Mouse (Mus musculus): ENCODE measurements around the gene Vipr1. TPM values are rescaled to one million over a fixed set of nuclear protein-coding genes. Genes with fewer than 3 reads are reported as not detected.

Vipr1 gene
- total and polyA plus RNA-seq, 3 experiments = 0.08 to 0.11 TPM; not detected in 1

- peaks cover 5% of the 10 kb centered on the region for H3K9me3 ChIP-seq (replicated peaks; ENCODE audit: low read length)
- no peaks in the 10 kb centered on the region for H3K36me3 ChIP-seq (replicated peaks in 1 of 2; ENCODE audit: control insufficient read depth in 1 of 2, insufficient read depth in 1 of 2, low read length in 1 of 2)
- H3K79me2 ChIP-seq (replicated peaks; ENCODE audit: control insufficient read depth, extremely low read depth, insufficient read depth, poor library complexity, severe bottlenecking) = no peaks in the 10 kb centered on the region
- H3K9ac ChIP-seq (ENCODE audit: insufficient read depth, low read depth) = no peak overlapping the region
- no peaks in the 10 kb centered on the region; a peak in 1 of 4 replicates for H3K4me1 ChIP-seq (ENCODE audit: control insufficient read depth in 1 of 2, insufficient read depth in 2 of 2)
- DNase-seq (ENCODE audit: extremely low read depth) = no peak
- no peak overlapping the region for H3K4me3 ChIP-seq (replicated peaks in 1 of 3; ENCODE audit: low read depth in 2 of 3, low read length in 2 of 3, poor library complexity in 1 of 3)
- H3K27me3 ChIP-seq (replicated peaks) = no peaks in the 10 kb centered on the region
- H3K27ac ChIP-seq (ENCODE audit: insufficient read depth, low read depth) = no peak overlapping the region
- in situ Hi-C loops (cut with MboI; ENCODE audit: low pct_ligation_motif_present, low pct_unique_long_range_greater_than_20kb, low sequenced_read_pairs) = loop anchor here (5.0 kb wide), 1 partner anchor 118 kb away; no protein-coding TSS in a partner anchor
- dilution Hi-C loops (cut with MboI; ENCODE audit: extremely low pct_ligation_motif_present, extremely low pct_unique_long_range_greater_than_20kb, low sequenced_read_pairs) = no loop called here
- TF ChIP-seq JUND (conservative IDR thresholded peaks at IDR 0.05; ENCODE audit: low read depth, low read length) (no peak), MYC (IDR thresholded peaks at IDR 0.05; ENCODE audit: low read depth, low read length) (no peak), JUN (IDR thresholded peaks at IDR 0.05; ENCODE audit: insufficient read depth, low read depth, low read length) (no peak), MAZ (IDR thresholded peaks at IDR 0.05; ENCODE audit: low read depth, low read length) (no peak), RCOR1 (conservative IDR thresholded peaks at IDR 0.05; ENCODE audit: low read depth, low read length) (no peak), POLR2AphosphoS2 (IDR thresholded peaks at IDR 0.05; ENCODE audit: low read depth, low read length) (no peak), EP300 (IDR thresholded peaks at IDR 0.05; ENCODE audit: low read length) (no peak), KAT2A (IDR thresholded peaks at IDR 0.05; ENCODE audit: insufficient replicate concordance, low read length) (no peak), MAX (IDR thresholded peaks at IDR 0.05; ENCODE audit: low read length) (no peak), CHD1 (IDR thresholded peaks at IDR 0.05; ENCODE audit: low read depth, low read length) (no peak), HCFC1 (IDR thresholded peaks at IDR 0.05; ENCODE audit: low read depth, low read length) (no peak), E2F4 (IDR thresholded peaks at IDR 0.05; ENCODE audit: insufficient replicate concordance, low read depth, low read length) (no peak), CHD2 (IDR thresholded peaks at IDR 0.05; ENCODE audit: low read length) (no peak), SMC3 (IDR thresholded peaks at IDR 0.05; ENCODE audit: low read depth, low read length) (no peak), NRF1 (IDR thresholded peaks at IDR 0.05; ENCODE audit: low read depth, low read length) (no peak), NELFE (IDR thresholded peaks at IDR 0.05; ENCODE audit: low read depth, low read length) (no peak), ZKSCAN1 (IDR thresholded peaks at IDR 0.05; ENCODE audit: borderline replicate concordance, low read depth, low read length) (no peak), UBTF (IDR thresholded peaks at IDR 0.05; ENCODE audit: low read depth, low read length) (no peak), SIN3A (IDR thresholded peaks at IDR 0.05; ENCODE audit: low read length) (no peak)
- H3K4me2 ChIP-seq (ENCODE audit: insufficient read depth, low read depth, poor library complexity, severe bottlenecking) = no peak overlapping the region; the same call in 1 of the 2 replicates
Measured at GRCm38 (mm10) chr9:121600201-121600860, 42.2 kb upstream of the Vipr1 start.

GRCm38 (mm10) chr9:121600861-121601427 is 41.6 kb upstream of the Vipr1 start:
- H3K4me3 ChIP-seq (replicated peaks in 1 of 3; ENCODE audit: low read depth in 2 of 3, low read length in 2 of 3, poor library complexity in 1 of 3) = no peak overlapping the region
- H3K4me1 ChIP-seq (ENCODE audit: control insufficient read depth in 1 of 2, insufficient read depth in 2 of 2) = no peaks in the 10 kb centered on the region; a peak in 1 of 4 replicates
- peaks cover 5% of the 10 kb centered on the region for H3K9me3 ChIP-seq (replicated peaks; ENCODE audit: low read length)
- H3K79me2 ChIP-seq (replicated peaks; ENCODE audit: control insufficient read depth, extremely low read depth, insufficient read depth, poor library complexity, severe bottlenecking) = no peaks in the 10 kb centered on the region
- no peak overlapping the region for H3K27ac ChIP-seq (ENCODE audit: insufficient read depth, low read depth)
- TF ChIP-seq POLR2AphosphoS2 (IDR thresholded peaks at IDR 0.05; ENCODE audit: low read depth, low read length) (no peak), POLR2A (IDR thresholded peaks at IDR 0.05; ENCODE audit: low read depth, low read length) (no peak), SMC3 (IDR thresholded peaks at IDR 0.05; ENCODE audit: low read depth, low read length) (no peak)
- no peaks in the 10 kb centered on the region for H3K27me3 ChIP-seq (replicated peaks)
- in situ Hi-C loops (cut with MboI; ENCODE audit: low pct_ligation_motif_present, low pct_unique_long_range_greater_than_20kb, low sequenced_read_pairs) (loop anchor here (5.0 kb wide), 1 partner anchor 119 kb away; no protein-coding TSS in a partner anchor), dilution Hi-C loops (cut with MboI; ENCODE audit: extremely low pct_ligation_motif_present, extremely low pct_unique_long_range_greater_than_20kb, low sequenced_read_pairs) (no loop called here)
- DNase-seq (ENCODE audit: extremely low read depth) = no peak
- no peak overlapping the region for H3K9ac ChIP-seq (ENCODE audit: insufficient read depth, low read depth)
- H3K4me2 ChIP-seq (ENCODE audit: insufficient read depth, low read depth, poor library complexity, severe bottlenecking) = no peak overlapping the region
- H3K36me3 ChIP-seq (replicated peaks in 1 of 2; ENCODE audit: control insufficient read depth in 1 of 2, insufficient read depth in 1 of 2, low read length in 1 of 2) = no peaks in the 10 kb centered on the region
